Mouse (Mus musculus): ENCODE results near the gene Dpp10.

Gene Dpp10

GRCm38 (mm10) chr1:124044925-124045640 lies at the start of gene Dpp10:
Gene Dpp10 (minus strand): TSS chr1:124045559.
- DNase-seq (ENCODE audit: low spot score), result peak; percentile 49

GRCm38 (mm10) chr1:124048544-124048943 lies 3.2 kb upstream of the Dpp10 start:
- no peak for DNase-seq (ENCODE audit: low spot score)

GRCm38 (mm10) chr1:124045761-124046300 lies 472 bp upstream of the Dpp10 start:
- peak; percentile 61 for DNase-seq (ENCODE audit: low spot score)

GRCm38 (mm10) chr1:124044161-124044560 lies 1.2 kb downstream of the Dpp10 start:
- DNase-seq (ENCODE audit: low spot score), result peak; percentile 14

GRCm38 (mm10) chr1:124043421-124043820 lies 1.9 kb downstream of the Dpp10 start:
- no peak for DNase-seq (ENCODE audit: low spot score)

- peak; percentile 64 for DNase-seq (ENCODE audit: low spot score)
These were observed 3.8 kb downstream of the Dpp10 start for GRCm38 (mm10) chr1:124041559-124041958.

GRCm38 (mm10) chr1:124035306-124035990 lies 9.9 kb downstream of the Dpp10 start:
- no peak for DNase-seq (ENCODE audit: low spot score)

- no peak for DNase-seq (ENCODE audit: low spot score)
These were observed 12.7 kb downstream of the Dpp10 start for GRCm38 (mm10) chr1:124032677-124033076.

- no peak for DNase-seq (ENCODE audit: low spot score)
These were observed 13.4 kb downstream of the Dpp10 start for GRCm38 (mm10) chr1:124031968-124032367.

- DNase-seq (ENCODE audit: low spot score), result no peak
These were observed 42.6 kb downstream of the Dpp10 start for GRCm38 (mm10) chr1:124002797-124003196.

GRCm38 (mm10) chr1:123995780-123996179 lies 49.6 kb downstream of the Dpp10 start:
- DNase-seq (ENCODE audit: low spot score), result no peak

GRCm38 (mm10) chr1:123985324-123986024 lies 59.9 kb downstream of the Dpp10 start:
- DNase-seq (ENCODE audit: low spot score), result no peak

GRCm38 (mm10) chr1:123978597-123978996 lies 66.8 kb downstream of the Dpp10 start:
- no peak for DNase-seq (ENCODE audit: low spot score)

- peak; percentile 63 for DNase-seq (ENCODE audit: low spot score)
These were observed 70.7 kb downstream of the Dpp10 start for GRCm38 (mm10) chr1:123974621-123975020.

GRCm38 (mm10) chr1:123946149-123946548 lies 99.2 kb downstream of the Dpp10 start:
- DNase-seq (ENCODE audit: low spot score), result peak; percentile 52

- no peak for DNase-seq (ENCODE audit: low spot score)
These were observed 104.5 kb downstream of the Dpp10 start for GRCm38 (mm10) chr1:123940826-123941225.

- DNase-seq (ENCODE audit: low spot score), result no peak
These were observed 111.3 kb downstream of the Dpp10 start for GRCm38 (mm10) chr1:123933812-123934727.

GRCm38 (mm10) chr1:123928003-123928370 lies 117.4 kb downstream of the Dpp10 start:
- DNase-seq (ENCODE audit: low spot score), result no peak

GRCm38 (mm10) chr1:123927278-123928002 lies 117.9 kb downstream of the Dpp10 start:
- DNase-seq (ENCODE audit: low spot score), result no peak

- DNase-seq (ENCODE audit: low spot score), result no peak
These were observed 120.5 kb downstream of the Dpp10 start for GRCm38 (mm10) chr1:123924905-123925304.

GRCm38 (mm10) chr1:123923907-123924306 lies 121.5 kb downstream of the Dpp10 start:
- DNase-seq (ENCODE audit: low spot score), result no peak

Data from retina, embryonic 14.5 days (tissue).